Mouse (Mus musculus): ENCODE measurements around the gene 1700047I17Rik2. TPM values are rescaled to one million over a fixed set of nuclear protein-coding genes. Genes with fewer than 3 reads are reported as not detected.
"Not testable (repeated sequence)": the region's sequence is repeated elsewhere in the genome, so short reads cannot be mapped to it uniquely, and the experiment has no call there.

Gene 1700047I17Rik2
- polyA plus RNA-seq, 1 experiment, result not detected

- no CpG with 5 or more reads among the region's 8 CpGs for WGBS
- H3K4me1 ChIP-seq (ENCODE audit: control insufficient read depth, insufficient read depth, insufficient read length); H3K4me3 ChIP-seq (ENCODE audit: extremely low read depth, insufficient read depth, insufficient read length); H3K27ac ChIP-seq (ENCODE audit: insufficient read depth, low read length); H3K36me3 ChIP-seq (ENCODE audit: control insufficient read depth, insufficient read depth, low read length); DNase-seq (ENCODE audit: low read depth in 1 of 2, low spot score in 2 of 2); H3K27me3 ChIP-seq (ENCODE audit: control insufficient read depth, insufficient read depth, low read length): not testable (repeated sequence)
Measured at GRCm38 (mm10) chr12:55242243-55242642, 42.9 kb downstream of the 1700047I17Rik2 start.

DNA sequence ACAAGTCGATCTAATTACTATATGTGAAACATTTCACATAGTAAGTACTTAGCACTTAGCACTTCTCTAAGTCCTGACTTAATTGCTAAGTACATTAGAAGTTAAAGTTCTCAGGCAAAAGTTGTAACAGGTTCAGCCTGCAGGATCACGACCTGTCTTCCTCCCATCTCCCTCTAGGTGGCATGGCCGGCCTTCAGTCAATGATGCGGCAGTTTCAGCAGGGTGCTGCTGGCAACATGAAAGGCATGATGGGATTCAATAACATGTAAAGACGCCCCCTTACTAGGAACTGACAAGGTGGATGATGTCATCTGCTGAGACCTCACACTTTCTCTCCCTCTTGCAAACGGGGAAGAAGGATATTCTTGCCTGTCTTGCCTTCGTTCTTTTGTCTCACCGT, 62.6 kb downstream of the 1700047I17Rik2 start:
- not testable (repeated sequence) for H3K36me3 ChIP-seq (ENCODE audit: control insufficient read depth, insufficient read depth, low read length); H3K4me3 ChIP-seq (ENCODE audit: extremely low read depth, insufficient read depth, insufficient read length); H3K27me3 ChIP-seq (ENCODE audit: control insufficient read depth, insufficient read depth, low read length); DNase-seq (ENCODE audit: low read depth in 1 of 2, low spot score in 2 of 2); H3K27ac ChIP-seq (ENCODE audit: insufficient read depth, low read length); H3K4me1 ChIP-seq (ENCODE audit: control insufficient read depth, insufficient read depth, insufficient read length)
- no CpG with 5 or more reads among the region's 8 CpGs for WGBS

DNA sequence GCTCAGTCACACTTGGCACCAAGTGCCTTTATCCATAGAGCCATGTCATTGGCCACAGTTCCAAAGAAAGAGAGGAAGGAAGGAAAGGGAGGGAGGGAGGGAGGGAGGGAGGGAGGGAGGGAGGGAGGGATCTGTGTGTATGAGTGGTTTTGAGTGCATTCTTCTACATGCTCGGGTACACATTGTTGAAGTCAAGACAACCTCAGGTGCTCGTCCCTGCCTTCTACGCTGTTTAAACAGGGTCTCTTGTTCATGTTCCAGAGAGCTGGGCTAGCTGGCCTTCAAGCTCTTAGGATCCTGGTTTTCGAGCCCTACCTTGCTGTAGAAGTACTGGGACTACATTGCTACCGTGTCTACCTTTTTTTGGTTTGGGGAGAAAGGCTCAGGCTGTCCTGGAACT, 64.0 kb downstream of the 1700047I17Rik2 start:
- WGBS, result no CpG with 5 or more reads among the region's 5 CpGs
- not testable (repeated sequence) for DNase-seq (ENCODE audit: low read depth in 1 of 2, low spot score in 2 of 2)

More for the DNA sequence above, 64.0 kb downstream of the 1700047I17Rik2 start:
- H3K4me3 ChIP-seq (ENCODE audit: extremely low read depth, insufficient read depth, insufficient read length); H3K27ac ChIP-seq (ENCODE audit: insufficient read depth, low read length); H3K4me1 ChIP-seq (ENCODE audit: control insufficient read depth, insufficient read depth, insufficient read length); H3K27me3 ChIP-seq (ENCODE audit: control insufficient read depth, insufficient read depth, low read length); H3K36me3 ChIP-seq (ENCODE audit: control insufficient read depth, insufficient read depth, low read length): not testable (repeated sequence)

Other genes with a start within 250 kb of the 1700047I17Rik2 start
- not detected in 2 replicates for gene Gm20403, start 213.1 kb upstream of the 1700047I17Rik2 start, polyA plus RNA-seq (2012; rRNA removed)
- gene Baz1a, start 185.2 kb upstream of the 1700047I17Rik2 start, polyA plus RNA-seq (2012; rRNA removed), result 8.1 and 8.2 TPM in 2 replicates
- gene 2700097O09Rik, start 119.5 kb upstream of the 1700047I17Rik2 start, polyA plus RNA-seq (2012; rRNA removed), result 2.2 and 3.1 TPM in 2 replicates
- 10.5 and 10.6 TPM in 2 replicates for gene Srp54a, start 119.3 kb upstream of the 1700047I17Rik2 start, polyA plus RNA-seq (2012; rRNA removed)
- gene Fam177a, start 75.1 kb upstream of the 1700047I17Rik2 start, polyA plus RNA-seq (2012; rRNA removed), result 3.4 and 4.9 TPM in 2 replicates
- gene Srp54b, start 44.5 kb upstream of the 1700047I17Rik2 start, polyA plus RNA-seq (2012; rRNA removed), result 15.2 and 16.2 TPM in 2 replicates
- gene Srp54c, start 30.6 kb downstream of the 1700047I17Rik2 start, polyA plus RNA-seq (2012; rRNA removed), result 2.6 and 3.8 TPM in 2 replicates
- gene 1110008L16Rik, start 100.0 kb downstream of the 1700047I17Rik2 start, polyA plus RNA-seq (2012; rRNA removed), result 1.4 and 1.7 TPM in 2 replicates
- 1.1 and 1.2 TPM in 2 replicates for gene Ppp2r3c, start 103.4 kb downstream of the 1700047I17Rik2 start, polyA plus RNA-seq (2012; rRNA removed)
- gene Psma6, start 184.6 kb downstream of the 1700047I17Rik2 start, polyA plus RNA-seq (2012; rRNA removed), result 16.5 and 20.1 TPM in 2 replicates